Mouse (Mus musculus) megakaryocyte, embryonic 14.5 days (primary cell): ENCODE results near the gene Asb9. TPM values are rescaled to one million over a fixed set of nuclear protein-coding genes. Genes with fewer than 3 reads are reported as not detected.

Experiments
- H3K27me3 ChIP-seq: replicated peaks from 2 replicates; pipeline ENCODE3; 2012; ENCODE audit warnings: inconsistent platforms
- H3K36me3 ChIP-seq: replicated peaks from 2 replicates; pipeline ENCODE3; 2012; ENCODE audit warnings: low read length, inconsistent platforms, mixed read lengths
- H3K4me1 ChIP-seq: 2 replicates; pipeline ENCODE4 v1.6.1; 2012; ENCODE audit warnings: inconsistent platforms
- H3K4me3 ChIP-seq: replicated peaks from 2 replicates; pipeline ENCODE3; 2012; ENCODE audit warnings: moderate library complexity, mild to moderate bottlenecking, inconsistent platforms
- H3K9me3 ChIP-seq: 2 replicates; pipeline ENCODE4 v1.6.1; 2012; ENCODE audit warnings: inconsistent platforms
- FLI1 ChIP-seq: IDR thresholded peaks from 2 replicates; pipeline ENCODE4 v1.6.1; 2012; ENCODE audit warnings: low read length, inconsistent platforms, mixed read lengths
- GATA1 ChIP-seq: IDR thresholded peaks from 3 replicates; pipeline ENCODE4 v1.6.1; 2012; ENCODE audit warnings: mixed read lengths, low read length, inconsistent platforms, borderline replicate concordance
- polyA plus RNA-seq: library from polyadenylated mRNA; stranded (reverse); fragments of >175 nt; gene quantifications from 2 replicates; pipeline ENCODE4 v1.2.3, GENCODE M21; 2012; ENCODE audit warnings: low replicate concordance; ENCODE audit not compliant: insufficient read depth

Gene Asb9
- polyA plus RNA-seq, 1 experiment = not detected

DNA sequence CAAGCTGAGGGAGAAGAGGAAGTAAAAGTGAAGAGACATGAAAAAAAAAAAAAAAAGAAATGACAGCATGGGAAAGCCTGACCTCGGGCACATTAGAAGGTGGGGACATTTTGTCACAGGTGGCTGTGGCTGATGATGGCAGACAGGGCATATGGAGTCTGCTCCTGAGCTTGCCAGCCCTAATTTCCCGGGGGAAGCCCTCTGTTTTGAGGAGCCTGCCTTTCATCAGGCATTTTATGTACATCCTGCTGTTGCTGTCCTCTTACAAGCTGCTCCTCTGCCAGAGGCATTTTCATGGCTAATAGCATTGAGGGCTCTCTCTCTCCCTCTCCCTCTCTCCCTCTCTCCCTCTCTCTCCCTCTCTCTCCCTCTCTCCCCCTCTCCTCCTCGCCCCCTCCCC, 70.8 kb downstream of the Asb9 start:
- TF ChIP-seq GATA1 (no peak), FLI1 (no peak)
- H3K9me3 ChIP-seq = no peaks in the 10 kb centered on the region
- H3K27me3 ChIP-seq = peaks cover 3% of the 10 kb centered on the region
- no peak overlapping the region for H3K4me3 ChIP-seq
- H3K4me1 ChIP-seq = no peaks in the 10 kb centered on the region
- no peaks in the 10 kb centered on the region for H3K36me3 ChIP-seq

Other genes starting within 250 kb of the Asb9 start
- gene Bmx, start 248.1 kb upstream of the Asb9 start, polyA plus RNA-seq = not detected in 2 replicates
- 3.5 TPM in 1 of 2 replicates, not detected in the other for gene Pir, start 237.0 kb upstream of the Asb9 start, polyA plus RNA-seq
- not detected in 2 replicates for gene Vegfd, start 132.9 kb upstream of the Asb9 start, polyA plus RNA-seq
- 0.36 TPM in 1 of 2 replicates, not detected in the other for gene Piga, start 86.5 kb upstream of the Asb9 start, polyA plus RNA-seq
- gene Asb11, start 69.3 kb upstream of the Asb9 start, polyA plus RNA-seq = not detected in 2 replicates